Mouse (Mus musculus): ENCODE data around the gene Gm13283. TPM values are rescaled to one million over a fixed set of nuclear protein-coding genes. Genes with fewer than 3 reads are reported as not detected.

Gm13283 gene
- total RNA-seq, 2 experiments from 2014 or later, result not detected

Other genes starting within 250 kb of the Gm13283 start
- gene Ifnb1, start 237.3 kb upstream of the Gm13283 start, total RNA-seq (2021), result not detected
- not detected for gene Ifna15, start 201.9 kb upstream of the Gm13283 start, total RNA-seq (2021)
- not detected for gene Ifna14, start 188.3 kb upstream of the Gm13283 start, total RNA-seq (2021)
- gene Ifna9, start 167.7 kb upstream of the Gm13283 start, total RNA-seq (2021), result not detected
- gene Ifna12, start 156.7 kb upstream of the Gm13283 start, total RNA-seq (2021), result not detected
- gene C87499, start 125.7 kb upstream of the Gm13283 start, total RNA-seq (2021), result not detected
- gene Ifna13, start 115.7 kb upstream of the Gm13283 start, total RNA-seq (2021), result not detected
- gene Ifna16, start 83.2 kb upstream of the Gm13283 start, total RNA-seq (2021), result not detected
- gene Ifna2, start 76.2 kb upstream of the Gm13283 start, total RNA-seq (2021), result not detected
- not detected for gene Ifnab, start 68.8 kb upstream of the Gm13283 start, total RNA-seq (2021)
- gene Gm26566, start 38.3 kb upstream of the Gm13283 start, total RNA-seq (2021), result 1 to 10 TPM; 1.5 to 1.7 TPM
- gene Klhl9, start 37.7 kb upstream of the Gm13283 start, total RNA-seq (2021), result 100 to 1,000 TPM; 105 to 106 TPM
- gene Gm13271, start 5.3 kb upstream of the Gm13283 start, total RNA-seq (2021), result not detected
- gene Gm13290, start 13.7 kb downstream of the Gm13283 start, total RNA-seq (2021), result not detected
- not detected for gene Gm13289, start 16.8 kb downstream of the Gm13283 start, total RNA-seq (2021)
- gene Gm13272, start 19.7 kb downstream of the Gm13283 start, total RNA-seq (2021), result not detected
- not detected for gene Ifnz, start 22.0 kb downstream of the Gm13283 start, total RNA-seq (2021)
- not detected for gene Gm13276, start 25.6 kb downstream of the Gm13283 start, total RNA-seq (2021)
- gene Gm13277, start 28.5 kb downstream of the Gm13283 start, total RNA-seq (2021), result not detected
- not detected for gene Gm13278, start 31.4 kb downstream of the Gm13283 start, total RNA-seq (2021)
- not detected for gene Gm13275, start 34.4 kb downstream of the Gm13283 start, total RNA-seq (2021)
- gene Gm13279, start 37.3 kb downstream of the Gm13283 start, total RNA-seq (2021), result not detected
- gene Gm13285, start 39.5 kb downstream of the Gm13283 start, total RNA-seq (2021), result under 1 TPM in 1 of 2 experiments, not detected in 1; 0.24 TPM
- not detected for gene Gm13287, start 43.1 kb downstream of the Gm13283 start, total RNA-seq (2021)
- gene Gm13288, start 45.4 kb downstream of the Gm13283 start, total RNA-seq (2021), result not detected
- gene Ifna7, start 56.1 kb downstream of the Gm13283 start, total RNA-seq (2021), result not detected
- not detected for gene Ifna11, start 59.8 kb downstream of the Gm13283 start, total RNA-seq (2021)
- not detected for gene Ifna6, start 67.3 kb downstream of the Gm13283 start, total RNA-seq (2021)
- gene Ifna5, start 75.4 kb downstream of the Gm13283 start, total RNA-seq (2021), result not detected
- not detected for gene Ifna4, start 81.7 kb downstream of the Gm13283 start, total RNA-seq (2021)
- gene Ifna1, start 90.0 kb downstream of the Gm13283 start, total RNA-seq (2021), result not detected
- not detected for gene Ifne, start 120.1 kb downstream of the Gm13283 start, total RNA-seq (2021)